Mouse (Mus musculus): ENCODE measurements around the gene Pgpep1. TPM values are rescaled to one million over a fixed set of nuclear protein-coding genes. Genes with fewer than 3 reads are reported as not detected.

The Pgpep1 gene
- polyA plus RNA-seq, 1 experiment from 2014 or later: 33.7 TPM

- Histone ChIP-seq H3K27me3 (replicated peaks) (no peaks in the 10 kb centered on the region), H3K9me3 (no peaks in the 10 kb centered on the region), H3K4me1 (peaks cover 52% of the 10 kb centered on the region), H3K9ac (peak overlapping the region; percentile 38), H3K36me3 (peaks cover 16% of the 10 kb centered on the region), H3K4me3 (no peak overlapping the region), H3K4me2 (no peak overlapping the region), H3K27ac (replicated peaks) (peak overlapping the region; percentile 21)
- no peak for ATAC-seq (ENCODE audit: extremely low read depth, insufficient number of reproducible peaks, low FRiP score, low TSS enrichment)
- 58% methylated on average over 17 of the region's 17 CpGs for WGBS
Measured at GRCm38 (mm10) chr8:70645501-70646224, 14.5 kb downstream of the Pgpep1 start.

- H3K36me3 ChIP-seq: peaks cover 8% of the 10 kb centered on the region; the same call in 1 of the 2 replicates
- no peak overlapping the region for H3K4me3 ChIP-seq
- H3K4me2 ChIP-seq: no peak overlapping the region
- no peaks in the 10 kb centered on the region for H3K9me3 ChIP-seq
- H3K27me3 ChIP-seq (replicated peaks): no peaks in the 10 kb centered on the region
- 77% methylated on average over 2 of the region's 2 CpGs for WGBS
- no peak overlapping the region for H3K9ac ChIP-seq
- peaks cover 42% of the 10 kb centered on the region for H3K4me1 ChIP-seq
- H3K27ac ChIP-seq (replicated peaks): no peak overlapping the region
- ATAC-seq (ENCODE audit: extremely low read depth, insufficient number of reproducible peaks, low FRiP score, low TSS enrichment): no peak
Measured at GRCm38 (mm10) chr8:70644065-70644464, 16.1 kb downstream of the Pgpep1 start.

- H3K9me3 ChIP-seq: no peaks in the 10 kb centered on the region
- H3K27me3 ChIP-seq (replicated peaks): no peaks in the 10 kb centered on the region
- H3K27ac ChIP-seq (replicated peaks): no peak overlapping the region
- whole genome bisulfite sequencing: 62% methylated on average over 3 of the region's 3 CpGs
- no peaks in the 10 kb centered on the region for H3K36me3 ChIP-seq
- no peak for ATAC-seq (ENCODE audit: extremely low read depth, insufficient number of reproducible peaks, low FRiP score, low TSS enrichment)
- peaks cover 40% of the 10 kb centered on the region for H3K4me1 ChIP-seq
- no peak overlapping the region for H3K9ac ChIP-seq
- no peak overlapping the region for H3K4me3 ChIP-seq
- no peak overlapping the region for H3K4me2 ChIP-seq
Measured at GRCm38 (mm10) chr8:70643019-70643418, 17.2 kb downstream of the Pgpep1 start.

- 48% methylated on average over 9 of the region's 9 CpGs for WGBS
- peaks cover 38% of the 10 kb centered on the region for H3K4me1 ChIP-seq
- no peaks in the 10 kb centered on the region for H3K9me3 ChIP-seq
- H3K36me3 ChIP-seq: no peaks in the 10 kb centered on the region
- H3K27ac ChIP-seq (replicated peaks): peak overlapping the region; percentile 54
- no peak overlapping the region for H3K9ac ChIP-seq
- H3K4me3 ChIP-seq: no peak overlapping the region
- no peak for ATAC-seq (ENCODE audit: extremely low read depth, insufficient number of reproducible peaks, low FRiP score, low TSS enrichment)
- H3K27me3 ChIP-seq (replicated peaks): no peaks in the 10 kb centered on the region
- H3K4me2 ChIP-seq: no peak overlapping the region
Measured at GRCm38 (mm10) chr8:70638752-70639151, 21.4 kb downstream of the Pgpep1 start.

GRCm38 (mm10) chr8:70636838-70637237, 23.4 kb downstream of the Pgpep1 start:
- no peak overlapping the region for H3K27ac ChIP-seq (replicated peaks)
- H3K36me3 ChIP-seq: no peaks in the 10 kb centered on the region
- 0 out of 2 replicates have a peak, but pooled peaks cover 5% of the 10 kb centered on the region for H3K27me3 ChIP-seq (replicated peaks)
- H3K4me3 ChIP-seq: no peak overlapping the region
- no peaks in the 10 kb centered on the region for H3K9me3 ChIP-seq
- ATAC-seq (ENCODE audit: extremely low read depth, insufficient number of reproducible peaks, low FRiP score, low TSS enrichment): no peak
- no peak overlapping the region for H3K4me2 ChIP-seq
- H3K4me1 ChIP-seq: peaks cover 49% of the 10 kb centered on the region
- H3K9ac ChIP-seq: 0 out of 2 replicates have a peak overlapping the region, but pooled peaks have one; percentile 19
- WGBS: 66% methylated on average over 8 of the region's 8 CpGs

GRCm38 (mm10) chr8:70635527-70635926, 24.7 kb downstream of the Pgpep1 start:
- WGBS: 73% methylated on average over 6 of the region's 6 CpGs
- peaks cover 14% of the 10 kb centered on the region for H3K27me3 ChIP-seq (replicated peaks)
- H3K9me3 ChIP-seq: no peaks in the 10 kb centered on the region
- H3K27ac ChIP-seq (replicated peaks): no peak overlapping the region
- H3K4me1 ChIP-seq: peaks cover 62% of the 10 kb centered on the region
- peak overlapping the region; percentile 59; the same call in 1 of the 2 replicates for H3K9ac ChIP-seq
- no peak overlapping the region for H3K4me2 ChIP-seq
- no peak overlapping the region for H3K4me3 ChIP-seq
- no peak for ATAC-seq (ENCODE audit: extremely low read depth, insufficient number of reproducible peaks, low FRiP score, low TSS enrichment)
- H3K36me3 ChIP-seq: no peaks in the 10 kb centered on the region

- peak overlapping the region; percentile 67 for H3K27ac ChIP-seq (replicated peaks)
- peaks cover 69% of the 10 kb centered on the region for H3K4me1 ChIP-seq
- H3K36me3 ChIP-seq: no peaks in the 10 kb centered on the region
- WGBS: 25% methylated on average over 6 of the region's 6 CpGs
- no peak for ATAC-seq (ENCODE audit: extremely low read depth, insufficient number of reproducible peaks, low FRiP score, low TSS enrichment)
- H3K4me3 ChIP-seq: no peak overlapping the region
- H3K9me3 ChIP-seq: no peaks in the 10 kb centered on the region
- H3K27me3 ChIP-seq (replicated peaks): peaks cover 14% of the 10 kb centered on the region
- H3K4me2 ChIP-seq: 0 out of 2 replicates have a peak overlapping the region, but pooled peaks have one; percentile 3
- H3K9ac ChIP-seq: 0 out of 2 replicates have a peak overlapping the region, but pooled peaks have one; percentile 45
Measured at GRCm38 (mm10) chr8:70634066-70634465, 26.1 kb downstream of the Pgpep1 start.

- H3K27me3 ChIP-seq (replicated peaks): peaks cover 14% of the 10 kb centered on the region
- H3K9ac ChIP-seq: peak within 1 kb of the TSS; percentile 79
- ATAC-seq (ENCODE audit: extremely low read depth, insufficient number of reproducible peaks, low FRiP score, low TSS enrichment): no peak
- peaks cover 60% of the 10 kb centered on the region for H3K4me1 ChIP-seq
- H3K4me2 ChIP-seq: peak within 1 kb of the TSS; percentile 73
- H3K9me3 ChIP-seq: no peaks in the 10 kb centered on the region
- H3K27ac ChIP-seq (replicated peaks): peak within 1 kb of the TSS; percentile 67; the same call in 1 of the 2 replicates
- H3K36me3 ChIP-seq: no peaks in the 10 kb centered on the region
- WGBS: 82% methylated on average over 6 of the region's 6 CpGs
- peak within 1 kb of the TSS; percentile 55 for H3K4me3 ChIP-seq
Measured at GRCm38 (mm10) chr8:70632346-70632892, 27.8 kb downstream of the Pgpep1 start, which contains the start of gene Gdf15. Gene Gdf15 (minus strand): TSS chr8:70632456.

- Histone ChIP-seq H3K36me3 (no peaks in the 10 kb centered on the region), H3K9me3 (no peaks in the 10 kb centered on the region), H3K27me3 (replicated peaks) (peaks cover 14% of the 10 kb centered on the region), H3K9ac (peak overlapping the region; percentile 79), H3K4me3 (peak overlapping the region; percentile 55), H3K4me1 (peaks cover 54% of the 10 kb centered on the region), H3K27ac (replicated peaks) (peak overlapping the region; percentile 67; the same call in 1 of the 2 replicates), H3K4me2 (peak overlapping the region; percentile 73)
- WGBS: 20% methylated on average over 17 of the region's 24 CpGs
- no peak for ATAC-seq (ENCODE audit: extremely low read depth, insufficient number of reproducible peaks, low FRiP score, low TSS enrichment)
Measured at GRCm38 (mm10) chr8:70631436-70631835, 28.8 kb downstream of the Pgpep1 start.

- Histone ChIP-seq H3K9me3 (no peaks in the 10 kb centered on the region), H3K9ac (peak overlapping the region; percentile 79), H3K4me3 (peak overlapping the region; percentile 55), H3K4me1 (peaks cover 54% of the 10 kb centered on the region), H3K4me2 (peak overlapping the region; percentile 73), H3K27me3 (replicated peaks) (peaks cover 14% of the 10 kb centered on the region), H3K36me3 (no peaks in the 10 kb centered on the region), H3K27ac (replicated peaks) (peak overlapping the region; percentile 67)
- ATAC-seq (ENCODE audit: extremely low read depth, insufficient number of reproducible peaks, low FRiP score, low TSS enrichment): no peak
- WGBS: 13% methylated on average over 22 of the region's 22 CpGs
Measured at GRCm38 (mm10) chr8:70630532-70631381, 29.4 kb downstream of the Pgpep1 start.
